Comparison of ENCODE assay signal across 16 mouse cellular contexts in the genomic region with DNA sequence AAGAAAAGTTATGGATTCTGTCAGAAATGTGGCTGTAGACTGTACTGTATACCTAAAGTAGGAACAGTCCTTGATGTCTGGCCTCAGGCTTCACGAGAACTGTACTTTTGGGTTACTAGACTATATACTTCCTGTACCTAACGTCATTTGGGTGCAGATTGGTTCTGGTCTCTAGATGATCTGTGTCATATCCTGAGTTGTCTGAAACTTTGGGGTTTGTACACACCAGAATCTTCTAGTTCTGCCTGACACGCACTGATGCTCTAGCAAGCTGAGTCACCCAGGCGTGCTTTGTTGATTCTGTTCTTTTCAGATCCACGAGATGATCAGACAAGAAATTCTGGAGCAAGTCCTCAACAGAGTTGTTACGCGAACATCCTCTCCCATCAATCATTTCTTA. TPM values are rescaled to one million over a fixed set of nuclear protein-coding genes. Genes with fewer than 3 reads are reported as not detected.
"Had no signal": no experiment of that assay in that cellular context is flagged by ENCODE, and none has a peak within 500 bp of the region (broad histone marks: within the 10 kb centered on the region; RNA-seq: fewer than 3 reads in every experiment).

No protein-coding gene starts in this region.

- H3K27ac ChIP-seq: kidney, embryonic 15.5 days; limb, embryonic 15.5 days; liver, embryonic 13.5 days; lung, embryonic 15.5 days; macrophage had no signal

- H3K4me3 ChIP-seq: kidney, embryonic 15.5 days; limb, embryonic 15.5 days; liver, embryonic 13.5 days; lung, embryonic 15.5 days; megakaryocyte, embryonic 14.5 days had no signal

- H3K9me3 ChIP-seq: kidney, embryonic 15.5 days; limb, embryonic 15.5 days; liver, embryonic 13.5 days; lung, embryonic 15.5 days had no signal

- H3K4me2 ChIP-seq: kidney, embryonic 15.5 days; limb, embryonic 15.5 days; liver, embryonic 13.5 days; lung, embryonic 15.5 days; midbrain, embryonic 11.5 days had no signal

- H3K9ac ChIP-seq: kidney, embryonic 15.5 days; limb, embryonic 15.5 days; liver, embryonic 13.5 days; liver, postnatal 0 days; lung, embryonic 15.5 days had no signal

- H3K4me1 ChIP-seq: kidney, embryonic 15.5 days; liver, embryonic 13.5 days; lung, embryonic 15.5 days had no signal

- DNase-seq: kidney, adult 2 months; kidney, postnatal 14 days; liver, embryonic 13.5 days; liver, postnatal 0 days; lung, postnatal 14 days; right cerebral cortex, postnatal 14 days; thymus, adult 2 months; thymus, postnatal 25 days had no signal

- ATAC-seq: liver, postnatal 0 days; midbrain, embryonic 16.5 days had no signal

- H3K27me3 ChIP-seq: kidney, embryonic 15.5 days; limb, embryonic 15.5 days; liver, embryonic 13.5 days; lung, embryonic 15.5 days had no signal

RNA-seq across cellular contexts. Expression of a gene that starts 33.1 kb away (rescaled TPM):
- polyA plus RNA-seq: macrophage; spleen, adult 2 months had no signal
